Mouse (Mus musculus): ENCODE results near the gene Tdp2.

The Tdp2 gene

DNA sequence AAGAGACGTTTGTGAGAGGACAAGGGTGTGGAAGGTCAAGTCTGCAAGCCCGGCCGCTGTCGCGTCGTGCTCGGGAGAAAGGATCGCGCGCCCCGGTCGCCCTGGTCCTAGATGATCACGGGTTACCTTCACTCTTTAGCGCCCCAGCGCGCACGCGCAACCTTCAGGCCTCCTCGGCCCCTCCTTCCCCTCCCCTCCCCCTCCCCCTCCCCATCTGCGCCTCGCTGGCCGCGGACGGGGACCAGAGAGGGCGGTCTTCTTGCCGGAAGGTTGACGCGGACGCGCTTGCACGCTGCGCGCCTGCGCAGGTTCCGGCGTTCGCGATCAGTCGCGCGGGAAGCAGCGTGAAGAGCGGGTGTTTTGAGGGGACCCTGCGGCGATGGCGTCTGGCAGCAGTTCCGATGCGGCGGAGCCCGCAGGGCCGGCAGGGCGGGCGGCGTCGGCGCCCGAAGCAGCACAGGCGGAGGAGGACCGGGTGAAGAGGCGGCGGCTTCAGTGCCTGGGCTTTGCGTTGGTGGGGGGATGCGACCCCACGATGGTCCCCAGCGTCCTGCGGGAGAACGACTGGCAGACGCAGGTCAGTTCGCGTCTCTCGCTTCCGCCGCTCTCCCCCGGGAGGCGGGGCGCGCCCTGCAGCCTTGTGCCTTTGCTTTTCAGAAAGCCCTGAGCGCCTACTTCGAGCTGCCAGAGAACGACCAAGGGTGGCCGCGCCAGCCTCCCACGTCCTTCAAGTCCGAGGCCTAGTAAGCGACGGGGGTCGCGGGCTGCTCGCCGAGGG lies at the start of gene Tdp2, which contains the start of gene Acot13:
TSS of gene Tdp2 (plus strand) at position 327 of the 778 bp plus-strand sequence.
TSS of gene Acot13 (minus strand) at position 188 of the 778 bp plus-strand sequence.
- DNase-seq (ENCODE audit: low read depth, low spot score) = peak; percentile 95

DNA sequence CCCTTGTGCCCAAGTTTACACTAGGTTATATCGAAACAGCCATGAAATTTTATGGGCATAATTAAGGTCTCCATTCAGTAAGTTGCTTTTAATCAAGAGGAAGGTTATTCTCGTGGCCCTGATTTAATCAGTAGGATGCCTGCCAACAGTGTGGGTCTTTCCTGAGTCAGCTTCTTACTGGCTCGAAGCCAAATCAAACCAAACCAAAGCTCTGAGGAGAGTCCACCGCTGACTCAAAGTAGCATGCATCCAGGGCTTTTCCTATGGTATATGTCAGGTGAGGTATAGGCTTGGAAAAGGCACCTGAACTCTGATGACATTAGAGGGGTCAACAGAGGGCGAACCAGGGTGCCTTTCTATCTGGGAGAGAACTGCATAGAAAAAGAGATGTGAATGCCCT lies 49.6 kb upstream of the Tdp2 start:
- no peak for DNase-seq (ENCODE audit: low read depth, low spot score)

DNA sequence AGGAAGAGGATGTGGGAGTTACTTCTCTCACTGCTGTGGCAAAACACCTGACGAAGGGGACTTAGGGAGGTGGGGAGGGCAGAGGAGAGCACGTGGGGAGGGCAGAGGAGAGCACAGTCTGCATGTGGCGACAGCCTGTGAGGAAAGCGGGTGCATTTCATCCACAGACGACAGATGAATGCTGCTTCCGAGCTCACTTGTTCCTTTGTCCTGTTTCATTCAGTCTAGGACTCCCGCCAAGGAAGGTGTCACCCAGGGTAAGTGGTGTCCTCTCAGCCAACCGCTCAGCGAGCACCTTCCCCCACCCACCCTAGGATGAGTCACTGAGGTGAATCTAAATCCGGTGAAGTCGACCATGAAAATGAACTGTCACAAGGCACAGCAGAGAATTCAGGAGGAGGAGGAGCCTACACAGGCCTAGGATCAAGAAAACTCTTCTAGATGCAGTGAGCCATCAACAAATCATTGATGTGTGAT lies 45.4 kb upstream of the Tdp2 start:
- no peak for DNase-seq (ENCODE audit: low read depth, low spot score)

GRCm38 (mm10) chr13:24787477-24787876 lies 44.0 kb upstream of the Tdp2 start:
- DNase-seq (ENCODE audit: low read depth, low spot score) = no peak

DNA sequence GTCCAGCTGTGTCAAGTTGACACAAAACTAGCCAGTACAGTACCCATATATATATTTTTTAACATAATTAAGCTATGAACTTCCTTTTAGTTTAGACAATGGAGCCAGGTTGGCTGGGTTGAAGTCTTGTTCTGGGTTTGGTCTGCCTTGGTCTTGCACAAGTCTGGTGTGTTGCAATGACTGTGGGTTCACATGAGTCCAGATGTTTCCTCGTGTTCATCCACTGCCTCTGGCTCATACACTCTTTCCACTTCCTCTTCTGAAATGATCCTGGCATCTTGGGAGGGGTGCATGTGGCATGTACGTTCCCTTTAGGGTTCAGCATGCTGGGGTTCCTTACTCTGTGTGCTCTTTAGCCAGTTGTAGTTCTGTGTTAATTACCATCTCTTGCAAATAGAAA lies 40.1 kb upstream of the Tdp2 start:
- DNase-seq (ENCODE audit: low read depth, low spot score) = no peak

DNA sequence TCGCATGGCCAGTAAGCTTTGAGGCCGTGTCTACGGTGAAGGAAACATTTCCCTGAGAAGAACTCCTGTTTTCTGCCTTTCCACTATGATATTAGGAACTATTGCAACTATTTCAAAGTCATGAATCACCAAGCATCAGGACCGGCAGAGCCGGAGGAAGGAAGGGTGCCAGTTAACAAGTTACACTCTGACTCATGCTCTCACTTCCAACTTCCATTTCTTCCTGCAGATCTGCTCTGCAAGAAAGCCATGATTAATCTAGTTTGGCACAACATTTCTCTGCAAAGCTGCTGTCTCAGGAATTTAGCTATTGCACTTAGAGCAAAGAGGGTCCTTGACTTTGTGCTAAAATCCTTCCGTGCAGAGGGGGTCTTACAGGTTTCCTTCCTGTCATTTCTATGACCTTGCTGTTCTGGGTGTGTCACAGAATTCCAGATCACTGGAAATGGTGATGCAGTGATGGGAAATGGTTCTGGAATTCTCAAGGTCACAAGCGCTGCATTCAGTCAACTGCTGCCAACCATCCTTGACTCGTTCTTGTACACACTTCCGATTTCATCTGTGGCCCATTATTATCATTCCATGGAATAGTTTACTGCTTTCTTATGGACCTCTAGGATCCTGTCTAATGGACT lies 39.0 kb upstream of the Tdp2 start:
- DNase-seq (ENCODE audit: low read depth, low spot score) = no peak

- no peak for DNase-seq (ENCODE audit: low read depth, low spot score)
These were observed 32.8 kb upstream of the Tdp2 start for GRCm38 (mm10) chr13:24798686-24799085.

DNA sequence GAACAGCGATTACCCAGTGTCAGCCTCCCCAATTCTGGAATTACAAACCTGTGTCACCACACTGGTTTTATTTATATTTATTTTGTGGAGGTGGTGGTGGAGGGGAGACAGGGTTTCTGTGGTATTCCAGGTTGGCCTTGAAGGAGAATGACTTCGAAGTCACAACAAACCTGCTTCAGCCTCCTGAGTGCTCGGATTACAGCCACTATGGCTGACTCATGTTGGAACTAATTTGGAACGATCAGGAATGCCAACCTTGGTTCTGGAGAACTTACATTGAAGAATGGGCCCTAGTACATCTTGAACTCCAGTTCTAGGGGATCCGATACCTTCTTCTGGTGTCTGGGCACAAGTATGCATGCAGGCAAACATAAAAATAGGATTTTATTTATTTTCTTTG lies 32.1 kb upstream of the Tdp2 start:
- DNase-seq (ENCODE audit: low read depth, low spot score) = no peak

- peak; percentile 23 for DNase-seq (ENCODE audit: low read depth, low spot score)
These were observed 31.4 kb upstream of the Tdp2 start for GRCm38 (mm10) chr13:24799925-24800673.

- DNase-seq (ENCODE audit: low read depth, low spot score) = peak; percentile 95
These were observed 30.7 kb upstream of the Tdp2 start for GRCm38 (mm10) chr13:24800674-24801307.

- DNase-seq (ENCODE audit: low read depth, low spot score) = peak; percentile 26
These were observed 30.1 kb upstream of the Tdp2 start, which contains the start of gene BC005537 for GRCm38 (mm10) chr13:24801308-24801921. Gene BC005537 (plus strand): TSS chr13:24801657.

GRCm38 (mm10) chr13:24802131-24802691 lies 29.3 kb upstream of the Tdp2 start:
- DNase-seq (ENCODE audit: low read depth, low spot score) = no peak

- DNase-seq (ENCODE audit: low read depth, low spot score) = no peak
These were observed 28.3 kb upstream of the Tdp2 start for GRCm38 (mm10) chr13:24803196-24803595.

- no peak for DNase-seq (ENCODE audit: low read depth, low spot score)
These were observed 25.4 kb upstream of the Tdp2 start for GRCm38 (mm10) chr13:24806079-24806478.

- DNase-seq (ENCODE audit: low read depth, low spot score) = no peak
These were observed 19.0 kb upstream of the Tdp2 start for GRCm38 (mm10) chr13:24812521-24812920.

- no peak for DNase-seq (ENCODE audit: low read depth, low spot score)
These were observed 16.9 kb upstream of the Tdp2 start for GRCm38 (mm10) chr13:24814616-24815015.

GRCm38 (mm10) chr13:24816125-24817092 lies 15.1 kb upstream of the Tdp2 start:
- no peak for DNase-seq (ENCODE audit: low read depth, low spot score)

DNA sequence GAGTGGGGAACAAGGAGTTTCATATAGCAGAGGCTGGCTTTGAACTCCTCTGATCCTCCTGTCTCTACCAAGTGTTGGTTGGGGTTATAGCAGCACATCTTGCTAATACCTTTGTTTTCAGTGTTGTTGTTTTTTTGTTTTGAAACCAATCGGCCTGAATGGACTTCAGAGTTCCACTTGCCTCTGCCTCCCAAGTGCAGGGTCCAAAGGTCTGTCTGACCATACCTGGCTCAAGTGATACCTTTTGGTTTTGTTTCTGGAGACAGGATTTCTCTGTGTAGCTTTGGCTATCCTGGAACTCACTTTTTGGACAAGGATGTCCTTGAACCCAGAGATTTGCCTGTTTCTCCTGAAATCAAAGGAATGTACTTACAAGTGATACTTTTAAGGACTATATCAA lies 11.5 kb upstream of the Tdp2 start:
- DNase-seq (ENCODE audit: low read depth, low spot score) = no peak

DNA sequence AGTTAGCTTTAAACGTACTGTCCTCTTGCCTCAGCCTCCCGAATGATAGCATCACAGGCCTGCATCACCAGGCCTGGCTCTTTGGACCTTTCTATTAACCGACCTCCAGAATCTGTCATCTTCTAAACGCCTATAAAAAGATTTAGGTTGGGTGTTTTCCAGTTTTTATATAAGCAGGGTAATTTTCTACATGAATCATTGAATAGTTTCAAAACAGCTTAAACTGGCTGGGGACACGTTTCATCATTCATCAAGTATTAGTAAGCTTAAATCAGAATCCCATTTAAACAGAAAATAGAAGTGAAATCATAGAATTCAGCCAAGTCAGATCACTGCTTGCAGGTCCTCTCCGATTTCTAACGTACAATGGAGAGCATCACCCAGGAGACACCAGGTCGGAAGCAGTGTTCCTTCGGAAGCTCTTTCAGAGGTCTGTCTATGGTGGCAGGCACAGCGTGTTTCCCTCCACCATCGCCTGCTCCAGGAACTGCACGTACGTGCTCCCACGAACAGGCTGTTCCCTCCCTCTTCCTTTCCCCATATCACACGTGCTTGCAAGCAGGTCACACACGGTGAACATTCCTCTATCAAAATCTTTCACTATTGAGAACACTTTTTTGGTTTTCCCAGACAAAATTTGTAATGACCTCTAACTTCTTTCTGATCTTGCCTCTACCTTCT lies 8.7 kb upstream of the Tdp2 start:
- no peak for DNase-seq (ENCODE audit: low read depth, low spot score)

Measured in retina, adult 2 months (tissue).